Mouse (Mus musculus): ENCODE data around the gene Kdm2b.
"Not testable (repeated sequence)": the region's sequence is repeated elsewhere in the genome, so short reads cannot be mapped to it uniquely, and the experiment has no call there.

Kdm2b gene

GRCm38 (mm10) chr5:123009873-123010272 lies 20.2 kb upstream of the Kdm2b start:
- DNase-seq, result peak; percentile 66

- no peak for DNase-seq
These were observed 19.4 kb upstream of the Kdm2b start for GRCm38 (mm10) chr5:123008877-123009493.

- no peak for DNase-seq
These were observed 16.3 kb upstream of the Kdm2b start for GRCm38 (mm10) chr5:123005716-123006592.

GRCm38 (mm10) chr5:123000901-123001300 lies 11.3 kb upstream of the Kdm2b start:
- DNase-seq, result no peak

GRCm38 (mm10) chr5:122997205-122998204 lies 7.9 kb upstream of the Kdm2b start:
- DNase-seq, result no peak

- no peak for DNase-seq
These were observed 5.3 kb upstream of the Kdm2b start for GRCm38 (mm10) chr5:122994910-122995309.

- DNase-seq, result no peak
These were observed 4.8 kb upstream of the Kdm2b start for GRCm38 (mm10) chr5:122994303-122994846.

GRCm38 (mm10) chr5:122993811-122994210 lies 4.2 kb upstream of the Kdm2b start:
- DNase-seq, result no peak

- DNase-seq, result no peak
These were observed 1.9 kb upstream of the Kdm2b start for GRCm38 (mm10) chr5:122991350-122992004.

- DNase-seq, result no peak
These were observed 963 bp upstream of the Kdm2b start for GRCm38 (mm10) chr5:122990411-122991160.

- DNase-seq, result peak; percentile 74
These were observed 560 bp downstream of the Kdm2b start for GRCm38 (mm10) chr5:122989001-122989525.

- peak; percentile 61 for DNase-seq
These were observed 1.4 kb downstream of the Kdm2b start for GRCm38 (mm10) chr5:122988021-122988751.

- DNase-seq, result no peak
These were observed 2.2 kb downstream of the Kdm2b start for GRCm38 (mm10) chr5:122987211-122988020.

GRCm38 (mm10) chr5:122986091-122986493 lies 3.5 kb downstream of the Kdm2b start:
- DNase-seq, result no peak

GRCm38 (mm10) chr5:122985276-122985675 lies 4.3 kb downstream of the Kdm2b start:
- no peak for DNase-seq

- no peak for DNase-seq
These were observed 5.1 kb downstream of the Kdm2b start for GRCm38 (mm10) chr5:122984483-122984882.

GRCm38 (mm10) chr5:122978970-122979369 lies 10.7 kb downstream of the Kdm2b start:
- no peak for DNase-seq

GRCm38 (mm10) chr5:122974701-122975100 lies 14.9 kb downstream of the Kdm2b start:
- not testable (repeated sequence) for DNase-seq

GRCm38 (mm10) chr5:122972116-122972515 lies 17.5 kb downstream of the Kdm2b start:
- peak; percentile 71 for DNase-seq
